Mouse (Mus musculus) right cerebral cortex, postnatal 36 days (tissue): ENCODE data around the gene Pgap3.

Experiments
- DNase-seq, 2 experiments: peaks; one replicate each; pipeline ENCODE4 v3.0.0; 2022; ENCODE audit warnings: low spot score in 2 of 2, mixed read lengths in 1 of 2

Gene Pgap3

GRCm38 (mm10) chr11:98400161-98400726 lies at the start of gene Pgap3:
Gene Pgap3, minus strand, starts transcription at chr11:98400490.
- peak; percentile 87 to 88 for DNase-seq

GRCm38 (mm10) chr11:98449419-98449818 lies 49.1 kb upstream of the Pgap3 start:
- DNase-seq, result no peak

DNA sequence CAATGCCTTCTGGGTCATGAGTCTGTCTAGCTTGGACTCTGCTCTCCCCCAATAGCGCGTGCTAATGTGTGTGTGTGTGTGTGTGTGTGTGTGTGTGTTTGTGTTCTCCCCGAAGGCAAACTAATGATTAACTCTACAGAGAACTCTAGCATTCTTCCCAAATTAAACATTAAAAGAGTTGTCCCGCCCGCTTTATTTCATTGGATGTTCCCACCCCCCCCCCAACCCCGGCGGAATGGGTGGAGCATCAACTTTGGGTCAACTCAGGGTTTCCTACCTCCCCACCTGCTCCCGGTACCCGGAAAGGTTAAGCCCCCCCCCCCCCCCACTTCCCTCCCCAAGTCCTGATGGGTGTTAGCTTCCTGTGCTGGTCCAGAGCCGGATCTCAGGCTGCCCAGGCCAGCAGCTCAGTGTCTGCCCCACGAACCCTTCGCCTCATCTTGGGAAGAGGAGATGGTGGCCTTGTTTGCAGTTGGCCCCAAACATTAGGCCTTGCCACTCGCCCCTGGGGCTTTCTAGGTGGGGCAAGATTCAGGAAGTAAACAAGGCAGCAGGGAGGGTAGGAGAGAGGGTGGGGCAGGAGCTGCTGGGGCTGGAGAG lies 48.0 kb upstream of the Pgap3 start:
- DNase-seq, result no peak

GRCm38 (mm10) chr11:98447475-98447834 lies 47.2 kb upstream of the Pgap3 start:
- DNase-seq, result no peak

GRCm38 (mm10) chr11:98446562-98447474 lies 46.5 kb upstream of the Pgap3 start:
- no peak for DNase-seq

- no peak for DNase-seq
Measured at GRCm38 (mm10) chr11:98446213-98446561, 45.9 kb upstream of the Pgap3 start, which contains the start of gene Grb7. Gene Grb7, plus strand, starts transcription at chr11:98446394.

DNA sequence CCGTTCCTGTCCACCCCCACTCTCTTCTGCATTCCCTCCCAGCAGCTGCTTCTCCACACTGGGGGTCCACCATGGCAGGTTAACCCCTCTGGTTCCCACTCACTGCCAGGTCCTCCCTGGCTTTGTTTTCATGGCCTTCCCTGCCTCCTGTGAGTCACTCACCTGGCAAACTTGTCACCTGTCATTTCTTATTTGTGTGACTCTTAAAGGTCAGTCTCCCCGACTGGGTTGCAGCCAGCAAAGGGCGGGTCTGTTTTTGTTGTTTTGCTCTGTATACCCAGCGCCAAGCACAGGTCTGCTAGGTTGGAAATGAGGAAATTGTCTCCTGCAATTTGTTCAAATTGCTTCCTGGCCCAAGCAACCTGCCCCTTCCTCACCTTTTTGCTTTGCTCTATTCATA lies 45.4 kb upstream of the Pgap3 start:
- DNase-seq, result no peak

GRCm38 (mm10) chr11:98445238-98445637 lies 44.9 kb upstream of the Pgap3 start:
- no peak for DNase-seq

GRCm38 (mm10) chr11:98443688-98444087 lies 43.4 kb upstream of the Pgap3 start:
- DNase-seq, result no peak

DNA sequence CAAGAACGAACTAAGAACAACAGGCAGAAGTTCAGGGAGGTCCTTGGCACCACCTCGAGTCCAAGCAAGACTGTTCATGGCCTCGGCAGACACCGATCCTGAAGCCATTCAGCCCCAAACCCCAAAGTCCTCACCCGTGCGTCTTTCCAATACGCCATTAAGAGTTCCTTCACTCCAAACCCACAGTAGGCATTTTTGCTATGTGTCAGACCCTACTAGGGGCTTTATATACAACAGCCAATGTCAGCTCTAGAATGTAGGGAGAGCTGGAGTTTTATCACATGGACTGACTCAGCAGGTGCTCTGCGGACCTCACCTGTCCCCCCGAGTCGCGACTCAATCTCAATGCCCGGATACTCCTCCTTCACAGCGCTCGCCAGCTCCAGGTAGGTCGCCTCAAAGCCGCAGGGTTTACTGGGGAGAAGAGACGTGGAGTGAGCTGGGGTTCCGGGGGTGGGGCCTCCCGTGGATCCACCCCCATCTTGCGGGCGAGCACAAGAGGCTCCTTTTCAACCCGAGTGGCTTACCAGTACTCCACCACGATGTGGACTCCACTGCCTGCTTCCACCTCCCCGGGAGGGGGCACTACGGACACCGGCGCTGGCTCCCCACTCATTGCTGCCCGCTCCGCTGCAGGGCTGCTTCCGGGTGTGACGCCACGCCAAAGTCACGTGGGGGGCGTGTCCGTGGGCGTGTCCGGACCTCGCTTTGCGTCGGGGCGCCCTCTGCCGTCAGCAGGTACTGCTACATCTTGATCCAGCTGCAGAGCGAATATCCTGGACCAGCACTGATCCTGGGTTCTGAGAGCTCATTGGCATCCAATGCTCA lies 38.3 kb upstream of the Pgap3 start, which contains the start of gene Mien1:
Gene Mien1 (minus strand): TSS at position 661 of the 828 bp plus-strand sequence.
- peak; percentile 91 to 92 for DNase-seq

DNA sequence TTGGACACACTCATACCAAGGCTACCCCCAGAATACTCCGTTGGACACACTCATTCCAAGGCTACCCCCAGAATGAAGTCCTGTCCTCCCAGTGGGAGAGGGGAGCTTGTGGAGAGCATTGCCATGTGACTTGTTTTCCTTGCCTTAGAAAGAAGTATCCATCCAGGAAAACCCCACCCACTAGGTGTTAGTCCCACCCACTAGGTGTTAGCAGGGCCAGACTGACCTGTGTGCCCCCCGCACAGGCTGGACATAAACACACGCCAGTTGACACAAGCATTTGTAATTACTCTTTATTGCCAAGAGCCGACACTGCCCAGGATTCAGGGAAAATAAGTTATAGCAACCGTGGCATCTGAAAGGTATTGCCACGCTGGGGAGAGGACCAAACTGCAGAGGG lies 37.2 kb upstream of the Pgap3 start:
- no peak for DNase-seq

DNA sequence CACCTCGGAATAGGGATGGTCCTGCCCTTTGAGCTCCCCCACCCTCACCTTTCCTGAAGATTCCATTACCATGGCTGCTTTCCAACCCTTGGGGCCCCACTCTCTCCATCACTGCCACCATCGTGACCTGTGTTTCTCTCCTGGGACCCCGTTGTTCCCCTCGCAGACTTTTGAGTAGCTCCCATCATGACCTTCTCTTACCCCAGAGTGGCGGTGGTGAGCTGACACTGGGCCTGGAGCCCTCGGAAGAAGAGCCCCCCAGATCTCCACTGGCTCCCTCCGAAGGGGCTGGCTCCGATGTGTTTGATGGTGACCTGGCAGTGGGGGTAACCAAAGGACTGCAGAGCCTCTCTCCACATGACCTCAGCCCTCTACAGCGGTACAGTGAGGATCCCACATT lies 35.4 kb upstream of the Pgap3 start:
- DNase-seq, result no peak

DNA sequence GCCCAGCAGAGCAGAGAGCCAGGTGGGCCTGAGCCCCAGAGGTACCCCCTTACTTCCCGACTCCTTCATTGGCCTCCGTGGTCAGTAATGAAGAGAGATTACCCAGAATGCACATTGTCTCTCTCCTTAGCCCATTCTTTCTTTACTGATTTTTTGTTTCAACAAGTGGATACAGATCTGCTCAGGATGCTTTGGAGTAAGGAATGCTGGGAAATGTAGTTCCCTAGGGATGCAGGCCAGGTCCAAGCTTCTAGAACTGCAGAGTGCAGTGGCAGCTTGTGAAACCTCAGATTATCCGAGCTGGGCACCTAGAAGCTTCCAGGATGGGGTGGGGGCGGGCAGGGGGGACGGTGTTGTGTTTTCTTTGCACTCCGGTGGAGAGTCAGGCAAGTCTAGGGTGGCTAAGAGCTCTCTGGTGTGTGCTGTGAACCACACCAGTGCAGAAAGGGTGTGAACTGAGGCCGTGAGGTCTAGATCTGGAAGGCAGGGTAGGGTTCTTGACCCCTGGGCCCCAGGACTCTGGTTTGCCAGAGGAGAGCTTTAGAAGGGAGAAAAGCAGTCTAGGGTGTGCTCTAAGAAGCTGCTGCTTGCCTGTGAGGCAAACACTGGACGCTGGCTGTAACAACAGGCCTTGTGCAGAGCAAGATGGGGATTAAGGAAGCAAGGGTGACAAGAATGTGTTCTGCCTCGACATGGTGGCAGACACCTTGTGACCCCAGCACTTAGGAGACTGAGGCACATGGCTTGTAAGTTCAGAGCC lies 31.6 kb upstream of the Pgap3 start:
- DNase-seq, result no peak

DNA sequence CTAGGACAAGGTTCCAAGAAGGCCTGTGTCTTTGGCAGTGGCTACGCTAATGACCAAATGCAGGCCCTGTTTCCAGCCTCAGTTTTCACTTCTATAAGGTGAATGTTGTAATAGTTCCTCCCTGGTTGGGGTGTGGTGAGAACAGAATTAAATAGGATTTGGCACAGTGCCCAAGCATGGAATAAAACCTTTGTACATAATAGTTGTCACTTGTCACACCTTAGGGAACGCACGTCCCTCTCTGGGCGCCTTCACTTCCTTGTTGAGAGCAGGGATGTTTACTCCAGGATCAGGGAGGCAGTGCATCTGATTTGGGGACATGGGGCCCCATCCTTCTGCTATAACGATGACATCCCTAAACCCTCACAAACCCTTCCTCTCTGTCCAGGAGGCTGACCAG lies 28.1 kb upstream of the Pgap3 start:
- DNase-seq, result no peak

DNA sequence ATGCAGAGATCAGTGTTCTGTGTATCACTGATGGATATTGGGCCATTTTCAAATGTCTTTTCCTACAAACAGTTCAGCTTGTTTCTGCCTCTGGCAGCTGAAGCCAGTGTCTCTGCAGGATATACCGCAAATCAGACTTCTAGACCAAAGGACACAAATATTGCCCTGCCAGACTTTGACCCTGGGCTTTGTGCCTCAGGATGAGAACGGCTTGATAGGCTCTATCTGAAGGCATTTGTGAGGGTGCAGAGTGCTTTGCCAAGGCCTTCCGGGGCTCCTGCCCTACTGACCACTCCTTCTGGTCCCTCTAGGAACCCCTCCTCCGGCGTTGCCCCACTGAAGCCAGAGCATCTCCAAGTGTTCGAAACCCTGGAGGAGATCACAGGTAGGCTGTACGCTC lies 26.3 kb upstream of the Pgap3 start:
- no peak for DNase-seq

DNA sequence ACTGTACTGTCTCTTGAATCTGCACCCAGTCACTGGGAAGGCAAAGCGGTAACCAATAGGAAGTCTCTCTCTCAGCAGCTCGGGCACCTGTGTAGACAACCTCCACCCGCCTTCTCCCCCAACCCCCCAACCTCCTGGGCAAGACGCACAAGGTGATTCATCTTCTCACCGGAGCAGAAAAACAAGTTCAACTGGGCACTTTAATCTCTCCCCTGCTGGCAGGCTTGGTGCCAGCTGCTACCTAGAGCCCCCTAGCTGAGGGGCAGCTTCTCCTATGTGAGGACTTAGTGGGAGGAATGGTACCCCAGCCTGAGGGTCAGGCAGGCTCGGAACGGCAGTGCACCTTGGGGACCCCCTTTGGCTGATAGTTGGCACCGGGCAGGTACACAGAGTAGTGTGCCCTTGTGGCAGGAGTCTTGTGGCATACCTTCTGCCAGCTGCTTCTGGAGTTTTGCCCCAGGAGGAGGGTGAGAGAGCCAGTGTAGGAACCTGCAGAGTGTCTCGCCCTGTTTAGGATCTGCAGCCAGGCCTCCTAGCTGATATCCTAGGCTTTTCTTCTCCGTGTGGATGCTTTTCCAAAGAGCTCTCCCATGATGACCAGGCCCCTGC lies 18.8 kb upstream of the Pgap3 start:
- no peak for DNase-seq

DNA sequence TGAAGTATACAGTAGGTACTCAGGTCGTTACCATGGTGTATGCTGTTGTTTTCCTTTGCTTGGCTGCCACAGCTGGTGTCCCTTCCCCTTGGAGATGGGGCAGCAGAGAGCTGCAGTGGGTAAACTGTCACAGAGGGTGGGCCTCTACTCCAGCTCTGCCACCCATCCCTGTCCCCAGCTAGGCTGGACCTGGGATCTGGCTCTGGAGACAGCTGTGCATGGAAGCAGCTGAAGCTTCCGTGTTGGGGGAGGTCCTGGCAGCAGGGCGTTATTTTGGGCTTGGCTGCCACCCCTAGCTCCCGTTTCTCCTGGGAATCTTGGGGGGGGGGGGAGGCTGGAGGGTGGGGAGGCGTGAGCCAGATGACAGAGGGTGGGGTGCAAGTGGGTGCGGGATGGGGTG lies 18.0 kb upstream of the Pgap3 start:
- DNase-seq, result no peak

GRCm38 (mm10) chr11:98417074-98417473 lies 16.8 kb upstream of the Pgap3 start:
- DNase-seq, result no peak

DNA sequence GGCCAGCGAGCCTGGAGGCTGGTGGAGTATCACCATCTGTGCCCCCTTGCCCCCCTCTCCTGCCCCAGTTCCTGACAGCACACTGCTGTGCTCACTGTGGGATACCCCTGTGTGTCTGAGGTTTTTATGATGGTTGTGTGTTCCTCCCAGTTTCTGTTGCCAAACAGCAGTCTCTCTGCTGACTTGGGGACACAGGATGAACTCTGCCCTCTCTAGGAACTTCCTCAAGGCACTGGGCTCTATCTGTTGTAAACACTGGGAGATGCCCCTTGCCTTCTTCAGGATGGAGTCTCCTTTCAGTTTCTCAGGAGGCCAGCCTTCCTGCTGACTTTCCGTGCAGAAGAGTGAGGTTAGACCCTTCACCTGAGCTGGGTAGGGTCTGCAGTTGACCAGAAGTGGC lies 13.9 kb upstream of the Pgap3 start:
- DNase-seq, result no peak

GRCm38 (mm10) chr11:98413731-98414130 lies 13.4 kb upstream of the Pgap3 start:
- no peak for DNase-seq

- DNase-seq, result no peak
Measured at GRCm38 (mm10) chr11:98412797-98413301, 12.6 kb upstream of the Pgap3 start.
